Mouse (Mus musculus) cerebellum, adult 8-10 months (tissue): ENCODE data around the gene Pla2g5.
"Not testable (repeated sequence)": the region's sequence is repeated elsewhere in the genome, so short reads cannot be mapped to it uniquely, and the experiment has no call there.

Experiments used
- DNase-seq: peaks from one replicate; pipeline ENCODE4 v3.0.0; 2022

The Pla2g5 gene

GRCm38 (mm10) chr4:138856491-138856890 lies 6.8 kb downstream of the Pla2g5 start:
- DNase-seq, result peak; percentile 47

- no peak for DNase-seq
These were observed 8.1 kb downstream of the Pla2g5 start for GRCm38 (mm10) chr4:138855092-138855632.

- DNase-seq, result no peak
These were observed 10.3 kb downstream of the Pla2g5 start for GRCm38 (mm10) chr4:138852961-138853360.

- DNase-seq, result peak; percentile 80
These were observed 11.8 kb downstream of the Pla2g5 start for GRCm38 (mm10) chr4:138851463-138851862.

- DNase-seq, result no peak
These were observed 21.9 kb downstream of the Pla2g5 start for GRCm38 (mm10) chr4:138841386-138841785.

- DNase-seq, result no peak
These were observed 22.6 kb downstream of the Pla2g5 start for GRCm38 (mm10) chr4:138840726-138841125.

GRCm38 (mm10) chr4:138839806-138840205 lies 23.5 kb downstream of the Pla2g5 start:
- DNase-seq, result no peak

- DNase-seq, result no peak
These were observed 36.1 kb downstream of the Pla2g5 start for GRCm38 (mm10) chr4:138827147-138827546.

- DNase-seq, result no peak
These were observed 37.3 kb downstream of the Pla2g5 start for GRCm38 (mm10) chr4:138825751-138826567.

- DNase-seq, result no peak
These were observed 38.6 kb downstream of the Pla2g5 start for GRCm38 (mm10) chr4:138824660-138825059.

- not testable (repeated sequence) for DNase-seq
These were observed 39.1 kb downstream of the Pla2g5 start for GRCm38 (mm10) chr4:138824161-138824560.

GRCm38 (mm10) chr4:138821036-138821435 lies 42.2 kb downstream of the Pla2g5 start:
- no peak for DNase-seq

GRCm38 (mm10) chr4:138819101-138819500 lies 44.2 kb downstream of the Pla2g5 start:
- DNase-seq, result no peak

GRCm38 (mm10) chr4:138817736-138818135 lies 45.5 kb downstream of the Pla2g5 start:
- no peak for DNase-seq

GRCm38 (mm10) chr4:138816166-138816565 lies 47.1 kb downstream of the Pla2g5 start:
- DNase-seq, result no peak

GRCm38 (mm10) chr4:138806920-138807541 lies 56.3 kb downstream of the Pla2g5 start:
- DNase-seq, result no peak

- DNase-seq, result no peak
These were observed 57.1 kb downstream of the Pla2g5 start for GRCm38 (mm10) chr4:138806160-138806559.

- DNase-seq, result no peak
These were observed 58.0 kb downstream of the Pla2g5 start for GRCm38 (mm10) chr4:138805248-138805647.

GRCm38 (mm10) chr4:138802917-138803316 lies 60.4 kb downstream of the Pla2g5 start:
- DNase-seq, result no peak

GRCm38 (mm10) chr4:138801631-138802030 lies 61.7 kb downstream of the Pla2g5 start:
- no peak for DNase-seq

- DNase-seq, result no peak
These were observed 63.0 kb downstream of the Pla2g5 start for GRCm38 (mm10) chr4:138800134-138800744.

- no peak for DNase-seq
These were observed 66.1 kb downstream of the Pla2g5 start for GRCm38 (mm10) chr4:138797217-138797570.

GRCm38 (mm10) chr4:138796513-138797216 lies 66.6 kb downstream of the Pla2g5 start:
- DNase-seq, result no peak
